Mouse (Mus musculus) bone marrow, adult 2 months (tissue): ENCODE results near the gene P2rx4. TPM values are rescaled to one million over a fixed set of nuclear protein-coding genes. Genes with fewer than 3 reads are reported as not detected.

Experiments
- H3K27ac ChIP-seq: fragments of 200-500 bp; 2 replicates; pipeline ENCODE4 v1.5.1; 2012; ENCODE audit warnings: low read depth, mild to moderate bottlenecking, control low read depth, inconsistent platforms, low read length; ENCODE audit not compliant: control insufficient read depth, poor library complexity, insufficient read depth
- H3K4me1 ChIP-seq: fragments of 200-500 bp; 2 replicates; pipeline ENCODE4 v1.6.1; 2011; ENCODE audit warnings: low read length; ENCODE audit not compliant: control insufficient read depth, insufficient read depth
- H3K4me3 ChIP-seq: fragments of 200-500 bp; replicated peaks from 2 replicates; pipeline ENCODE3; 2011; ENCODE audit warnings: mild to moderate bottlenecking, low read depth, low read length, control low read depth; ENCODE audit not compliant: control insufficient read depth
- CTCF ChIP-seq: fragments of 200-500 bp; IDR thresholded peaks from 2 replicates; pipeline ENCODE4 v1.5.1; 2011; ENCODE audit warnings: low read length, control low read depth; ENCODE audit not compliant: control insufficient read depth, insufficient read depth
- POLR2A ChIP-seq: fragments of 200-500 bp; IDR thresholded peaks from 2 replicates; pipeline ENCODE4 v1.6.1; 2011; ENCODE audit warnings: low read depth, mild to moderate bottlenecking, control low read depth, low read length, borderline replicate concordance; ENCODE audit not compliant: control insufficient read depth
- WGBS: fragments of 180-500 bp; shearing (Covaris S2); methylation state at CpG from one replicate; pipeline ENCODE4 v1.1.7; 2018; 5-methylcytosine and 5-hydroxymethylcytosine counted together
- polyA plus RNA-seq: library from polyadenylated mRNA; stranded (reverse); fragments of >200 nt; gene quantifications from 2 replicates; pipeline ENCODE4 v1.2.4, GENCODE M21; 2011; ENCODE audit warnings: low replicate concordance; ENCODE audit not compliant: missing spikeins, insufficient read depth, insufficient read length

P2rx4 gene
- polyA plus RNA-seq, 1 experiment = 23.7 TPM

GRCm38 (mm10) chr5:122698701-122699060, 8.7 kb upstream of the P2rx4 start:
- TF ChIP-seq POLR2A (no peak), CTCF (no peak)
- 30% methylated on average over 9 of the region's 9 CpGs for WGBS
- Histone ChIP-seq H3K27ac (no peak overlapping the region), H3K4me3 (no peak overlapping the region), H3K4me1 (no peaks in the 10 kb centered on the region; the same call in 1 of the 2 replicates)

GRCm38 (mm10) chr5:122700109-122700836, 7.1 kb upstream of the P2rx4 start:
- no peak overlapping the region for H3K27ac ChIP-seq
- H3K4me1 ChIP-seq = no peaks in the 10 kb centered on the region; the same call in 1 of the 2 replicates
- WGBS = 51% methylated on average over 12 of the region's 12 CpGs
- TF ChIP-seq CTCF = no peak
- no peak for TF ChIP-seq POLR2A
- H3K4me3 ChIP-seq = no peak overlapping the region

DNA sequence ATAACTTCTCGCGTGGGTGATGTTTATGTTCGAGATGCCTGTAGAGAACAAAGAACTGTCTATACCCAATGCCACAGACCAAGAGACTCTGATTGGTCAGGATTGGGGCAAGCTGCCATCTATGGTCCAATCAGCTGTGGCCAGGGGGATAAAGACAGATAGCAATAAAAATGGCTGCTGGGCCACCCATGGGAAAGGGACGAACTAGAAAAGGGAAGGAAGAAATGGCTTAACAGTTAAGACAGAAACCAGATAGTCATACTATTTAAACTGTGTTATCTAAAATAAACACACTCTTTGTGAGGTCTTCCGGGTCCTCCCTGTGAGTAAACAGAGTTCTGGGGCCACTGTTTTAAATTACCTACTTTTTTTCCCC, 6.5 kb upstream of the P2rx4 start:
- 20% methylated on average over 5 of the region's 5 CpGs for WGBS
- Histone ChIP-seq H3K4me3 (no peak overlapping the region), H3K4me1 (no peaks in the 10 kb centered on the region; the same call in 1 of the 2 replicates), H3K27ac (no peak overlapping the region)
- TF ChIP-seq POLR2A (no peak), CTCF (no peak)

- Histone ChIP-seq H3K27ac (no peak overlapping the region), H3K4me3 (no peak overlapping the region), H3K4me1 (no peaks in the 10 kb centered on the region; the same call in 1 of the 2 replicates)
- no peak for TF ChIP-seq POLR2A
- 70% methylated on average over 6 of the region's 6 CpGs for WGBS
Measured at GRCm38 (mm10) chr5:122702156-122702555, 5.2 kb upstream of the P2rx4 start.

- no peak overlapping the region for H3K4me3 ChIP-seq
- no peak overlapping the region for H3K27ac ChIP-seq
- H3K4me1 ChIP-seq = no peaks in the 10 kb centered on the region; the same call in 1 of the 2 replicates
- 56% methylated on average over 2 of the region's 2 CpGs for WGBS
- no peak for TF ChIP-seq CTCF
- TF ChIP-seq POLR2A = no peak
Measured at GRCm38 (mm10) chr5:122703574-122703973, 3.8 kb upstream of the P2rx4 start.

DNA sequence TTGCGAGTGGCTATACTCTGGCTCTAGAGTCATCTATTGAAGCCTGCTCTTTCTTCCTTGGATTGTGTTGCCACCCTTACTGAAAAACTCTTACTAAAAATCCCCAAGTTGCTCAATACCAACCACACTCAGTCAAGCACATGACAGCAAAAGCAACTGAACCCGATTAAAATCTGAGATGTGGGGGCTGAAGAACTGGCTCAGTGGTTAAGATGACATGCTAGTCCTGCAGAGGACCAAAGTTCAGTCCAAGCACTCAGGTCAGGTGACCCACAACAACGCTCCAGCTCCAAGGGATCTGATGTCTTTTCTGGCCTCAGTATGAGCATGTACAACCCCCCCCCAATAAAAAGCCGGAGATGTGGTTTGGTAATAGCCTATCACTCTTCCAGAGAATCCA, 2.8 kb upstream of the P2rx4 start:
- Histone ChIP-seq H3K4me3 (no peak overlapping the region), H3K27ac (no peak overlapping the region), H3K4me1 (no peaks in the 10 kb centered on the region; the same call in 1 of the 2 replicates)
- WGBS = 33% methylated on average over 4 of the region's 4 CpGs
- no peak for TF ChIP-seq CTCF

GRCm38 (mm10) chr5:122705174-122705573, 2.2 kb upstream of the P2rx4 start:
- no peak overlapping the region for H3K27ac ChIP-seq
- H3K4me3 ChIP-seq = no peak overlapping the region
- H3K4me1 ChIP-seq = no peaks in the 10 kb centered on the region; the same call in 1 of the 2 replicates
- 56% methylated on average over 3 of the region's 3 CpGs for WGBS
- TF ChIP-seq CTCF (no peak), POLR2A (no peak)

DNA sequence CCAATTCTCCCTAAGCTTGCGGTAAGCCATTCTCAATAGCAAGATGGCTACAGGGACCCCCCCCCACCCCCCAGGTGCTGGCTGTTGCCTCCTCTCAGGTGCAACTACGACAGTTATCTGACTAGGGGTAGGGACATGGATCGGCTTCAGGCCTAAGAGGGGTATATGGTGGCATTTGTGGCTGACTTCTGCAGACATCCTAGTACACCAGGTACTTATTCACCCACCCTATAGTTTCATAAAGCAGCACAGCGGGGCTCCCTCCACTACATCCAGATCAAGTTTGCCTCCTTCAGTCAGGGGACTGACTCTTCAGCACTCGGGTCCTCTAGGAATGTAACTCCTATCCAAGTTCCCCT, 448 bp upstream of the P2rx4 start:
- Histone ChIP-seq H3K4me3 (peak overlapping the region; percentile 74), H3K27ac (peak overlapping the region; percentile 83), H3K4me1 (no peaks in the 10 kb centered on the region)
- TF ChIP-seq POLR2A = no peak
- WGBS = 30% methylated on average over 5 of the region's 5 CpGs

- H3K4me3 ChIP-seq = no peak overlapping the region
- no peak overlapping the region for H3K27ac ChIP-seq
- TF ChIP-seq CTCF = no peak
- TF ChIP-seq POLR2A = no peak
- 61% methylated on average over 6 of the region's 6 CpGs for WGBS
- H3K4me1 ChIP-seq = no peaks in the 10 kb centered on the region
Measured at GRCm38 (mm10) chr5:122708819-122709218, 1.5 kb downstream of the P2rx4 start.
